Mouse (Mus musculus) erythroblast, embryonic 14.5 days (primary cell): ENCODE data around the gene Obsl1.

Source experiments
- GATA1 ChIP-seq: IDR thresholded peaks from 2 replicates; pipeline ENCODE4 v1.6.1; 2012; ENCODE audit warnings: low read length, inconsistent platforms, mixed read lengths
- TAL1 ChIP-seq: IDR thresholded peaks from 3 replicates; pipeline ENCODE4 v1.6.1; 2012; ENCODE audit warnings: low read length, inconsistent platforms, mixed read lengths

GRCm38 (mm10) chr1:75490785-75491551 lies 15.3 kb downstream of the Obsl1 start:
- TF ChIP-seq GATA1 = no peak
- TF ChIP-seq TAL1 = no peak
